Mouse (Mus musculus) MEL (cell line): ENCODE data around the gene Hspa5. TPM values are rescaled to one million over a fixed set of nuclear protein-coding genes. Genes with fewer than 3 reads are reported as not detected.
A peak's percentile ranks its signal among the peaks of the same experiment; 100 is the strongest.

Experiments used
- DNase-seq: peaks from one replicate; pipeline ENCODE4 v3.0.0; 2011; ENCODE audit warnings: low read depth, low spot score
- H3K27ac ChIP-seq: 2 replicates; pipeline ENCODE4 v1.5.1; 2012; ENCODE audit warnings: low read depth, mild to moderate bottlenecking, control low read depth, low read length, moderate library complexity; ENCODE audit not compliant: control insufficient read depth
- H3K27me3 ChIP-seq, 2 experiments: fragments of 150-350 bp in 1 of 2; sonication (generic) in 1 of 2; 2 replicates each; pipeline ENCODE4 v1.6.1; 2012; ENCODE audit warnings: low read length in 2 of 2, mild to moderate bottlenecking in 2 of 2, improper control_type of control experiment in 1 of 2, moderate library complexity in 1 of 2; ENCODE audit not compliant: insufficient read depth in 2 of 2, control insufficient read depth in 1 of 2
- H3K36me3 ChIP-seq, 2 experiments: 2 replicates each; pipeline ENCODE4 v1.6.1; 2012 to 2014; ENCODE audit warnings: low read length in 2 of 2, improper control_type of control experiment in 1 of 2, inconsistent platforms in 1 of 2, mild to moderate bottlenecking in 1 of 2; ENCODE audit not compliant: insufficient read depth in 2 of 2, control insufficient read depth in 1 of 2
- H3K4me1 ChIP-seq, 2 experiments: fragments of 150-350 bp in 1 of 2; sonication (generic) in 1 of 2; 2 replicates each; pipeline ENCODE4 v1.6.1; 2012; ENCODE audit warnings: low read length in 2 of 2, improper control_type of control experiment in 1 of 2, mild to moderate bottlenecking in 1 of 2; ENCODE audit not compliant: insufficient read depth in 2 of 2, control insufficient read depth in 1 of 2
- H3K4me3 ChIP-seq, 2 experiments: fragments of 150-350 bp in 1 of 2; sonication (generic) in 1 of 2; 2 replicates each; pipeline ENCODE4 v1.5.1; 2012; ENCODE audit warnings: low read depth in 2 of 2, low read length in 2 of 2, mild to moderate bottlenecking in 2 of 2, moderate library complexity in 2 of 2, control low read depth in 1 of 2, improper control_type of control experiment in 1 of 2; ENCODE audit not compliant: control insufficient read depth in 1 of 2, insufficient read depth in 1 of 2
- H3K79me2 ChIP-seq: 2 replicates; pipeline ENCODE4 v1.6.1; 2012; ENCODE audit warnings: mild to moderate bottlenecking, low read length, moderate library complexity; ENCODE audit not compliant: control insufficient read depth, poor library complexity, insufficient read depth
- H3K9ac ChIP-seq: 2 replicates; pipeline ENCODE4 v1.6.1; 2012; ENCODE audit warnings: low read depth, mild to moderate bottlenecking, control low read depth, low read length, moderate library complexity; ENCODE audit not compliant: control insufficient read depth, poor library complexity, severe bottlenecking
- H3K9me3 ChIP-seq: fragments of 150-350 bp; sonication (generic); replicated peaks from 2 replicates; pipeline ENCODE4 v1.6.1; 2012; ENCODE audit warnings: mild to moderate bottlenecking, low read length, improper control_type of control experiment, moderate library complexity; ENCODE audit not compliant: insufficient read depth
- CHD2 ChIP-seq: IDR thresholded peaks from 2 replicates; pipeline ENCODE4 v1.6.1; 2011; ENCODE audit warnings: low read length, improper control_type of control experiment
- E2F4 ChIP-seq: IDR thresholded peaks from 2 replicates; pipeline ENCODE4 v1.6.1; 2011; ENCODE audit warnings: low read depth, low read length, improper control_type of control experiment, borderline replicate concordance
- EP300 ChIP-seq, 2 experiments: IDR thresholded peaks; 2 replicates each; pipeline ENCODE4 v1.6.1; 2011; ENCODE audit warnings: improper control_type of control experiment in 2 of 2, low read length in 2 of 2, low read depth in 1 of 2, mild to moderate bottlenecking in 1 of 2
- GABPA ChIP-seq: IDR thresholded peaks from 2 replicates; pipeline ENCODE4 v1.6.1; 2012; ENCODE audit warnings: low read depth, mild to moderate bottlenecking, inconsistent platforms, low read length, improper control_type of control experiment, moderate library complexity
- JUND ChIP-seq: IDR thresholded peaks from 2 replicates; pipeline ENCODE4 v1.6.1; 2011; ENCODE audit warnings: low read depth, mild to moderate bottlenecking, improper control_type of control experiment, low read length
- MAFK ChIP-seq: IDR thresholded peaks from 2 replicates; pipeline ENCODE4 v1.6.1; 2011; ENCODE audit warnings: low read depth, mild to moderate bottlenecking, low read length, improper control_type of control experiment, borderline replicate concordance
- MAZ ChIP-seq: IDR thresholded peaks from 2 replicates; pipeline ENCODE4 v1.6.1; 2012; ENCODE audit warnings: low read depth, mild to moderate bottlenecking, inconsistent platforms, low read length, improper control_type of control experiment
- MEF2A ChIP-seq: IDR thresholded peaks from 2 replicates; pipeline ENCODE4 v1.6.1; 2014; ENCODE audit warnings: low read depth, mild to moderate bottlenecking, inconsistent platforms, low read length, improper control_type of control experiment; ENCODE audit not compliant: poor library complexity, insufficient replicate concordance, severe bottlenecking; ENCODE audit errors: extremely low read depth
- NELFE ChIP-seq: IDR thresholded peaks from 2 replicates; pipeline ENCODE4 v1.6.1; 2011; ENCODE audit warnings: low read depth, low read length, improper control_type of control experiment
- POLR2A ChIP-seq, 2 experiments: IDR thresholded peaks; 2 replicates each; pipeline ENCODE4 v1.6.1; 2011 to 2012; ENCODE audit warnings: low read length in 2 of 2, mild to moderate bottlenecking in 2 of 2, control low read depth in 1 of 2, improper control_type of control experiment in 1 of 2, low read depth in 1 of 2, moderate library complexity in 1 of 2; ENCODE audit not compliant: control insufficient read depth in 1 of 2, insufficient read depth in 1 of 2, poor library complexity in 1 of 2
- POLR2AphosphoS2 ChIP-seq: IDR thresholded peaks from 2 replicates; pipeline ENCODE4 v1.6.1; 2011; ENCODE audit warnings: low read length, improper control_type of control experiment
- POLR2AphosphoS5 ChIP-seq: IDR thresholded peaks from 2 replicates; pipeline ENCODE4 v1.6.1; 2012; ENCODE audit warnings: low read depth, borderline replicate concordance, mild to moderate bottlenecking, inconsistent platforms, low read length, moderate library complexity, mixed read lengths
- RAD21 ChIP-seq: IDR thresholded peaks from 2 replicates; pipeline ENCODE4 v1.6.1; 2011; ENCODE audit warnings: mild to moderate bottlenecking, low read depth, low read length, improper control_type of control experiment
- TAL1 ChIP-seq: IDR thresholded peaks from 2 replicates; pipeline ENCODE4 v1.6.1; 2012; ENCODE audit warnings: mild to moderate bottlenecking, inconsistent platforms, low read length, moderate library complexity, mixed read lengths
- TBP ChIP-seq: IDR thresholded peaks from 2 replicates; pipeline ENCODE4 v1.8.0; 2011; ENCODE audit warnings: low read depth, low read length, improper control_type of control experiment
- TCF12 ChIP-seq: IDR thresholded peaks from 2 replicates; pipeline ENCODE4 v1.6.1; 2014; ENCODE audit warnings: low read depth, mild to moderate bottlenecking, inconsistent platforms, low read length, improper control_type of control experiment, moderate library complexity
- ZC3H11A ChIP-seq: IDR thresholded peaks from 2 replicates; pipeline ENCODE4 v1.6.1; 2012; ENCODE audit warnings: low read depth, mild to moderate bottlenecking, inconsistent platforms, low read length, improper control_type of control experiment
- ZMIZ1 ChIP-seq: IDR thresholded peaks from 2 replicates; pipeline ENCODE4 v1.6.1; 2012; ENCODE audit warnings: low read depth, mild to moderate bottlenecking, inconsistent platforms, low read length, improper control_type of control experiment, moderate library complexity
- polyA plus RNA-seq, 2 experiments: library from polyadenylated mRNA; stranded (reverse) in 1 of 2; unstranded in 1 of 2; fragments of >175 nt in 1 of 2; fragments of >200 nt in 1 of 2; gene quantifications; 2 replicates each; pipeline versions ENCODE4 v1.2.1 to v1.2.4; 2012; ENCODE audit warnings: low replicate concordance in 2 of 2, low read depth in 1 of 2; ENCODE audit not compliant: insufficient read length in 2 of 2, insufficient read depth in 1 of 2, missing spikeins in 1 of 2
- total RNA-seq: library from RNA; depleted of rRNA; stranded (reverse); fragments of 300-350 nt; gene quantifications from 2 replicates; pipeline ENCODE4 v1.2.3, GENCODE M21; 2012

The Hspa5 gene
- total and polyA plus RNA-seq, 3 experiments: 147 to 1,250 (median 649) TPM

DNA sequence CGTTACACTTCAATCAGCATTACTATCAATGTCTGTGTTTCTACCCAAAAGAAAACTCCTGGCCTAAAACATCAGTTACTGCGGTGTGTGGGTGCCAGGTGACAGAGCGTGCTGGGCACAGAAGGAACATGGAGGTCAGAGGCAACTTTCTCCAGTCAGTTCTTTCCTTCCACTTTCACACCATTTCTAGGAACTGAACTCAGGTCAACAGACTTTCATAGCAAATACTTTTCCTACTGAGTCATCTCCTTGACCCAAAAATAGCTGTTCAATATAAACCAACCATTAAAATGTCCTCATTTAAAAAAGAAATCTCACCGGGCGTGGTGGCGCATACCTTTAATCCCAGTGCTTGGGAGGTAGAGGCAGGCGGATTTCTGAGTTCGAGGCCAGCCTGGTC lies 29.1 kb upstream of the Hspa5 start:
- no peaks in the 10 kb centered on the region for H3K27me3 ChIP-seq
- H3K36me3 ChIP-seq: peaks cover 21 to 76% of the 10 kb centered on the region in 2 experiments
- peaks cover 31 to 41% of the 10 kb centered on the region in 2 experiments for H3K4me1 ChIP-seq
- H3K9me3 ChIP-seq: no peaks in the 10 kb centered on the region
- peaks cover 48% of the 10 kb centered on the region for H3K79me2 ChIP-seq
- DNase-seq: no peak
- 0 out of 2 replicates have a peak overlapping the region, but pooled peaks have one; percentile 12 for H3K9ac ChIP-seq
- no peak overlapping the region for H3K4me3 ChIP-seq
- H3K27ac ChIP-seq: peak overlapping the region; percentile 66
- TF ChIP-seq RAD21 (no peak), EP300 (IDR thresholded peaks at IDR 0.05; ENCODE audit: low read depth in 1 of 2, low read length in 2 of 2) (peak in 1 of 2 experiments; percentile 7; a peak in 1 of 4 replicates), TBP (no peak)

DNA sequence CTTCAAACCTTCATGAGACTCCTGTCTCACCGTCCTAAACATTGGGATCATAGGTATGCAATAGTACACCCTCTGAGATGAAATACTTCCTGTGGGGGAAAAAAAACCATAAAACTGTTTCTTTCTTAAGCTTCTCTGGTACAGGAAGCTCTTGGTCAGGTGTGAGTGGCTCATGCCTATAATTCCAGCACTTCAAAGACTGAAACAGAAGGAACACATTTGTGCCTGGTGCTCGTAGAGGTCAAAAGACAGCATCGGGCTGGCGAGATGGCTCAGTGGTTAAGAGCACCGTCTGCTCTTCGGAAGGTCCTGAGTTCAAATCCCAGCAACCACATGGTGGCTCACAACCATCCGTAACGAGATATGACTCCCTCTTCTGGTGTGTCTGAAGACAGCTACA lies 27.3 kb upstream of the Hspa5 start:
- Histone ChIP-seq H3K36me3 (peaks cover 25 to 73% of the 10 kb centered on the region in 2 experiments), H3K27me3 (no peaks in the 10 kb centered on the region), H3K4me3 (no peak overlapping the region), H3K9ac (no peak overlapping the region), H3K4me1 (peaks cover 37 to 41% of the 10 kb centered on the region in 2 experiments), H3K79me2 (peaks cover 45% of the 10 kb centered on the region), H3K9me3 (no peaks in the 10 kb centered on the region), H3K27ac (no peak overlapping the region)
- DNase-seq: no peak
- no peak for TF ChIP-seq MEF2A
- TF ChIP-seq ZC3H11A: no peak
- no peak for TF ChIP-seq NELFE
- TF ChIP-seq E2F4: no peak
- TF ChIP-seq TCF12: no peak
- no peak for TF ChIP-seq POLR2AphosphoS5
- TF ChIP-seq POLR2A (IDR thresholded peaks at IDR 0.05; ENCODE audit: control insufficient read depth in 1 of 2, insufficient read depth in 1 of 2, low read depth in 1 of 2, low read length in 2 of 2, poor library complexity in 1 of 2): no peak
- no peak for TF ChIP-seq MAFK
- no peak for TF ChIP-seq TAL1
- TF ChIP-seq CHD2: no peak
- TF ChIP-seq TBP: no peak
- TF ChIP-seq GABPA: no peak
- no peak for TF ChIP-seq JUND
- no peak for TF ChIP-seq POLR2AphosphoS2
- TF ChIP-seq MAZ: no peak
- TF ChIP-seq ZMIZ1: no peak
